Mouse (Mus musculus): ENCODE results near the gene Adamtsl1.

Adamtsl1 gene

DNA sequence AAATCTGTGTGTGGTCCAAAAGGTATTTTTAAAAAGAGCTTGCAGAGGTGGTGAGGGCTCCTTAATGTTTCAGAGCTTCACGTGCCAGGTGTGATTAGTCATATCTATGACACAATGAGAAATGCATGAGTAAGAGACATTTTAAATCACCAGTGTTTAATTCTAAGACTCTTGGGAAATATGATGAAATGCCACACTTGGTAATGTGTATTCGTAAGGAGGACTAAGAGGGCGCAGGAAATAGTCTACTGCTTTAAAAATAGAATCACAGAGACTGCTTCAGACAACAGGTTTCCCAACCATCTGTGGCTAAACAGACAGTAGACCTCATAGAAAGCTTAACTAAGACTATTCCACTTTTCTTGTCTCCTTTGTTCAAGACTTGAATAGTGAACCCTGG, 406.5 kb downstream of the Adamtsl1 start:
- no peak for DNase-seq (ENCODE audit: low spot score in 2 of 2)

DNA sequence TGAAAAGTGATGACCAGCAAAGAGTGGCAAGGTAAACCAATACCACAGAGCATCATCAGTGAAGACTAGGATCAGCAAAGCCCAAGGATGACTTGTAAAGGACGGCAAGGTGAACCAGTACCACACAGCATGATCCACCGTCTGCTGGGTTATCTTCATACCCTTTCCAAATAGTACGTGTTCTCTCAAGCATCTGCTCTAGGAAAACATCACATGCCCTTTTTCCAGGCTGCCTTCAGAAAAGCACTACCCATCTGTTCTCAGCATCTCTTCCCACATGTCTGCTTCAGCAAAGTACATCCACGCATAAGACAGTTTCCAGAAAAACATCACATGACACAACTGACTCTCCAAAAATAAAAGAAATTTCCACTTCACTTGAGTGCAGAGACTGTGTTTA, 408.8 kb downstream of the Adamtsl1 start:
- no peak for DNase-seq (ENCODE audit: low spot score in 2 of 2)

DNA sequence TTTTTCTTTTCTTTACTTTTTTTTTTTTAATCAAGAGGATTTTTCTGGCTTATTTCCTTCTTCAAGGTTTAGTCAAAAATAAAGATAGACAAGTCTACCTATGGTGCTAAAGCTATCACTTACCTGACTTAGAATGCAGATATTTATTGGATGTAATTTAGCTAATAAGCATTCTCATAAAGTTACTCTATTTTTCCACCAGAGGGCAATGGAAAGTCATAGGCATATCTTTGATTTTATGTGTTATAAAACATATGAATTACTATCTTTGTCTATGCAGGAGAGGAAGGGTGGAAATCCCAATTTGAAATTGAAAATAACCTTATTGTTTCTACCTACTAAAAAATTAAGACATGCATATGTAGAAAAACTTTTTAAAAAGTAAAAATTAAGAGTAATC, 418.2 kb downstream of the Adamtsl1 start:
- no peak for DNase-seq (ENCODE audit: low spot score in 2 of 2)

DNA sequence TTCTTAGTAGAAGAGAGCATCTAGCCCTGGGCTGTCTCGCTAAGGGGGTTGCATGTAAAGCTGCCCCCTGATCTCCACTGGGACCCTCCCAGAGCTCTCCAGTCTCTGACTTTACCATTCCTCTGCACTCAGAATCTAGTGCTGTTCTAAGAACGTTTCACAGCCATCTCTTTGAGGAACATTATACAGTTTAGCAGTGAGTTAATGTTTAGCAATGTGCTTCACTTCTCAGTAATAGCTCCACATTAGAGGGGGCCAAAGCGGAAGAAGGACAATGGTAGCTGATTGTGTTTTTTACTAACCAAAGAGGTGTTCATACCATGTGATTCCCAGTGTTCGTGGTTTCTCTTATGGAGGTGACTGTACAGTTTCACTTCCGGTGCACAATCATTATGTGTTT, 425.5 kb downstream of the Adamtsl1 start:
- no peak for DNase-seq (ENCODE audit: low spot score in 2 of 2)

DNA sequence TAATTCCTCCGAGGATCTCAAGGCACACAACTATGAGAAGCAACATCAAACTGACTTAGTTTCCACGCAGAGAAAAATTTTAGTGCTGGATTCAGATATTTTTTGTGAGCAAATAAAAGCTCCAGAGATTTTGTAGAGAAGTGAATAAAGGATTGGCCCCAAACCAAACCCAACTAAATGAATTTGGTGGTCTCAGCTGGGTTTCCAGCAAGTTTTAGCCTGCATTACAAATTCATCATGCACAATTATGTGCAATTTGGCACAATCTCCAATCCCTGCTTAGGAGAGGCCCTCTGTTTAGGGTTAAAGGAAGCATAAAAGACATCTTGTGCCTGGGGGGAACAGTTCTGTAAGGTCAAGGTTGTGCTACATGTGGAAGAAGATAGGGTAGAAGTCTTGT, 427.9 kb downstream of the Adamtsl1 start:
- no peak for DNase-seq (ENCODE audit: low spot score in 2 of 2)

DNA sequence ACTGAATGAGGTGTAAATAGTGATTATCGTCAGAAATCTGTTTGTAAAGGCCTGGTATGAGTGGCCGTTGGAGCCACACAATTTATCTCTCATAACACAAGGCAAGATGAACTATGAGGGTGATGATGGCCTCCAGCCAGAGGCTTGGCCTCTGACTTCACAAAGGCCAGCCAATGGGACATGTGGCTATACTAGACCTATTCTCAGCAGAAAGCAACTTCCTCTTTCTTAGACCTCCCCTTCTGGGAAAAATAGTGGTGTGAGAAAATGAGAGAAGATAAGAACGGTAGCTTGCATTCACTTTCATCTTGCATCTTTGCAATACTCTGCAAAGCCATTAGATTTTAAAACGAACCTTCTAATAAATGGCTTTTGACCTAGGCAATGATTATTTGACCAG, 439.6 kb downstream of the Adamtsl1 start:
- peak in 1 of 2 experiments; percentile 15 for DNase-seq (ENCODE audit: low spot score in 2 of 2)

DNA sequence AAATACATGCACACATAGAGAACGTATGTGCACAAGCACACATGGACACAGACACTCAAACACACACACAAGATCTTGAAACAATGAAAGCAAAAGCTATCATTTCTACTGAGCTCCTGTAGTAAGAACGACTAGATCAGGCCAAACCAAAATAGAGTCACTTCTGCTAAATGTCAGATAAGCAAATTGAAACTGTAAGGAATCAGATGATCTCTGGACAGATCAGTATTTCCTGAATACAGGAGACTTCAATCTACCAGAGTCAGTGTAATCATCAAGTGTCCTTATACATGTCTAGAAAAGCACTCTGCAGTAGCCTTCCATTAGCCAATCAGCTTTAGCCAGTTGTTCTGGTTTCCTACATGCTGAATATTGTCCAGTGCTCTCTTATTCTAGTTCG, 441.4 kb downstream of the Adamtsl1 start:
- DNase-seq (ENCODE audit: low spot score in 2 of 2) = no peak

DNA sequence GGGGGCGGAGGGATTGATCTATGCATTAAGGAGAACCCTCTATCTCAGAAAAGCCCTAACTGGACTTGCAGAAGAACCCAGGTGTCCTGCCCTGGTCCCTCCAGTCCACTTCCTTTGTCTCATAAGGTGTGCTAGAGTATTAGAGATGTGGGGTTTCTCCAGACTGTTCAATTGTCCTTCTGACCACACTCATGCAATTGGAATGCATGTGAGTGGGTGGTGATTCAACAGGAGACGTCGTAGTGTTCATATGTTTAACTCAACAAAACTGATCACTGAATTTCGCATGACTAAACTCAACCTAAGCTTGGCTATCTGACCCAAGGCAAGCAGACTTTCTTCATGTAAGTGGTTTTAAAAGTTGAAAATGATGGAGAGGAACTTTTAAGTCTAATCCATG, 443.3 kb downstream of the Adamtsl1 start:
- no peak for DNase-seq (ENCODE audit: low spot score in 2 of 2)

DNA sequence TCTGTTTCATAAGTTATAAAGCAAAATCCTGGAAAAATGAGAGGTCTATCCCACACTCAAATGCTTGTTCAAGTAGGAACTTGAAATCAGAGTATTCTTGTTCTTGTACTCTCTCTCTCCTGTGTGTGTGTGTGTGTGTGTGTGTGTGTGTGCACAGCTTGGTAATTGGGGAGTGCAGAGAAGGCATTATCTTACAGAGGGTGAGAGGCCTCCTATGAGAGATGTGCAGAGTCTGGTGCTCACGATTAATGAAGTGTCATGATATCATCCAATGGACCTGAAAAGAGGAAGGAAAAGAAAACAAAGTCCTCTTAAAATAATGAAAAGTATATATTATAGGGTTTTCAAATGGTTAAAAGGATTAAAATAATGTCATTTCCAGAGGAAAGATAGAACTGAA, 443.9 kb downstream of the Adamtsl1 start:
- no peak for DNase-seq (ENCODE audit: low spot score in 2 of 2)

DNA sequence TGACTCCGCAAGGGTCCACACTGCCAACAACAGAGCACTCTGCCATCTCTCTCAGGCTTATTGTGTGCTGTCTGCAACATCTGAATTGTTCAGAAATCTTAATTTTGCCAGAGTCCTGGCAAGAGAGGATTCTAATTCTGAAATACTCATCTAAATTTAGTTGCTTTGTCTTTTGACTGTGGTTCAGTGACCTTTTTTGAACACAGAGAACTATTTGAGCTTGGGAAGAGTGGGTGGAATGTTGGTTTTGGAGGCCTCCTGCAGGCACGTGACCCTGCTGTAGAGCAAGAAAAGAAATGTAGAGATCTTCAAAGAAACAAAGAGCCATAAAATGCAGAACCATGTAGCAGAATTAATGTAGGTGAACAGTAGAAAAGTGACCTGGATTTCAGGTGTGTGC, 445.0 kb downstream of the Adamtsl1 start:
- DNase-seq (ENCODE audit: low spot score in 2 of 2) = no peak

DNA sequence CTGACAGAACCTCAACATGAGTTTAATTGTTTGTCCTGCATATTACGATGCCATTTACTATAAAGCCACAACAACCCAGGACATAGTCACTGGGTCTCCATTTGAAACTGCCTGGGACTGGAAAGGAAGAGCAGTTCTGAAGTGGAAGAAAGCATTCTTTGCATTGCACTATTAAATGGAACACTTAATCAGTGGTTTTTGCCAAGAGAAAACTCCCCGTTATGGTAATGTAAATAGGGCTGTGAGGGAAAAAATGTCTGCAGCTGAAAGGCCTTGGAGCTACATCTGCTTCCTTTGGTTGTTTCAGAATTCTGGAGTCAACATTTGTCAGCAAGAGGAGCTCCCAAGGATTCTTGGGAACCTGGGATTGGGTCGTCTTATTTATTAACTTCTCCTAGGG, 462.2 kb downstream of the Adamtsl1 start:
- DNase-seq (ENCODE audit: low spot score in 2 of 2) = no peak

DNA sequence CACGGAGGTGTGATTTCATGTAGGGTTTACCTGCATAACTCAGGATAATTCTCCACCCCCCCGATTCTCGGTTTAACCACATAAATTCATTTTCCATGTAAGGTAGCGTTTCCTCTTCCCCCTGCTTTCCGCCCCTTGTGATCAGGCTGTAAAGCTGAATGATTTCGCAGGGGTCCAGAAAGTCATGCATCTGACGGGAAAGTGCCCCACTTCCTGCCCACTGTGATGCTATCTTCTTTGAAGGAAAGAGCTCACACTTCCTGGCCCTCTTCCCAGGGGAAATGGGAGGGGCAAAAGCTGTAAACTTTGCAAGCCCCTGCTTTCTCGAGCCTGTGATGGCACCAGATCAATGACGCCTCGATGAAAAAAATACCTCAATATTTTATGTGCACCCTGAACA, 465.2 kb downstream of the Adamtsl1 start:
- DNase-seq (ENCODE audit: low spot score in 2 of 2) = no peak

DNA sequence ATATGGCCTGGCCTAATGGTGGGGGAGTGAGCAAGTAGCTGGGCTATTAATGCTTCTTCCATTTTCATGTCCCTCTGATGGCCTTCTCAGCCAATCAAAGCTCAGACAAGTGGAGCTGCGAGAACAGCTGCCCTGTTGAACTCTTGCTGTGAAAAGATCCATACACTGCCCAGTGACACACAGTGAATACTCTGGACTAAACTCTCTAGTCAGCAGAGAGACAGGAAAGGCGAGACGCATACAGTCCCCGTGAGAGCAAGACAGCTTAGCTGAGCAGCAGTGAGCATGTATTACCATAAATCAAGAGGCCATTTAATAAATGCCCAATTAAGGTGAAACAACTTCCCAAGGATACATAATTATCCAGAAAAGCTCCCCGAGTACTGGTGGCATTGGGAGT, 492.6 kb downstream of the Adamtsl1 start:
- no peak for DNase-seq (ENCODE audit: low spot score in 2 of 2)

DNA sequence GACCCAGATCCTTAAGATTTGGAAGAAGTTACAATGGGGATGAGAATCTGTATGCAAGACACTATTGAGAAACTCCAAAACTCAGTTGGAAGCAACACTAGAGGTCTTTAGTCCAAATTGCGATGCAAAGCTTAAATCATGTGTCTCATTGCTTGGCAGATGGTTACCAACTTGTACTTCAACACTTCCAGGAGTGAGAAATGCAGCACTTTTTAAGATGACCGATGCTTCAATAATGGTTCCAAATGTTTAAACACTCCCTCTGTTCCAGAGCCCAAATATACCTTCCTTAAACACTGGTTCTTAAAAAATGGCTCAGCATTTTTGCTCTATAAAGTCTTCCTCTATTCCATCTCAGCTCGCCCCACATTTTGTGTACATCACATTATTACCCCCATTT, 499.7 kb downstream of the Adamtsl1 start:
- DNase-seq (ENCODE audit: low spot score in 2 of 2) = no peak

DNA sequence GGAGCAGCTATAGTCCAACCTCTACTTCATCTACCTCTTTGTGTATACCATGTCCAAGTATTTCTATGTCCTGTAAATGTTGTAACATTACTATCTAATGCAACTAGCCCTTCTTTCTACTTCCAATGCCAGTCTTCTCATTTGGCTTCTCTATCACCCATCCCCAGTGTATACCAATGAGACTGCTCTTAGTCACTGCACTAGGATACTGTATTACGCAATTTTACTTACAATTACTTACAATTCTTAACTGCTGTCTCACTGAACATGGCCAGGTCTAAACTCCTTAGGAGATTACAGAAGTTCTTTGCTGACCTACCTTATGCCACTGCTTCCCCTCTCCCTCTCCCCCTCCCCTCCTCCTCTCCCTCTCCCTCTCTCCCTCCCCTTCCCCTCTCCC, 505.0 kb downstream of the Adamtsl1 start:
- DNase-seq (ENCODE audit: low spot score in 2 of 2) = no peak

DNA sequence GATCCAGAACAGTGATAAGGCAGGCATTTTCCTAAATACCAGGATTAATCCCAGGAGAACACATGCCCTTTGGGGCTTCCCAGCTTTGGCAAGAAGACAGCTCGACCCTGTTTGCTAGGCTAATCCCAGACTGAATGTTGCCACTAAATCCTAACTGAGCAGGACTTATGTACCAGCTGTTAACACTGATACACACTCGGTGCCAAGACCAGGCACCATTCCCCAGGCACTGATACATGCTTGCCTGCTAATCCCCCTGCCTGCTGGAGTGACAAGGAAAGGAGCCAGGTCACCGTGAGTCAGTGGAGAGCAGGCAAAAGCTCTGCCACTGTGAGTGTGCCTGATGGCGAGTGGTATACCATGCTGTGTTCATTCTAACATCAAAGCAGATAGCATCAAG, 505.6 kb downstream of the Adamtsl1 start:
- DNase-seq (ENCODE audit: low spot score in 2 of 2) = no peak

DNA sequence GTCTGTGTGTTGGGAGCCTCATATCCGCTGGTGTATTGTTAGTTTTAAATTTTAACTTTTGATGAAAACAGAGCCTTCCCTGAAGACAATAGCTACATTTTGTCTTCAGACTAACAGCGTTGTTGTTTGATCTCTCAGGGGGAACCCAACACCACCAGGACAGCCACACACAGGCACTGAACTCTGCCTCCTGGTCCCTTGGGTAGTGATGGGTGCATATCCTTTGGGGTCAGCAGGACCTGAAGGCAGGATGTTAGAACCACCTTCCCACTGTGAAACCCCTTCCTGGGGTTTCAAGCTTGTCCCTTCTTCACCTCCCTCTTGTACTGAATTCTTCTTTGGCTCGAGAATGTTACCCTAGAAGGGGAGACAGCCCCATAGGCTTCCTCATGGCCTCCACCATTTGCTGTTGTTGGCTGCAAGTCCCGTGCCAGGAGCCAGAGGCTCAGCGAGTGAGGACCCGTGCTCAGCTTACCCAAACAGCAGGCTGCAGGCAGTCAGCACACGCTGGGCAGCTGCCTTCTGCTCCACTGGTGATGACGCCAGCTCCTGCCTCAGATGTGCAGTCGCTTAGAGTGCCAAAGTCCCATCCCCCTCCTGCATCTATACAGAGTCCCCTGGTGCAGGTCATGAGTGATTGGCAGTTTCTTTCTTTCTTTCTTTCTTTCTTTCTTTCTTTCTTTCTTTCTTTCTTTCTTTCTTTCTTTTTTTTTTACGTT, 506.6 kb downstream of the Adamtsl1 start:
- DNase-seq (ENCODE audit: low spot score in 2 of 2) = no peak

DNA sequence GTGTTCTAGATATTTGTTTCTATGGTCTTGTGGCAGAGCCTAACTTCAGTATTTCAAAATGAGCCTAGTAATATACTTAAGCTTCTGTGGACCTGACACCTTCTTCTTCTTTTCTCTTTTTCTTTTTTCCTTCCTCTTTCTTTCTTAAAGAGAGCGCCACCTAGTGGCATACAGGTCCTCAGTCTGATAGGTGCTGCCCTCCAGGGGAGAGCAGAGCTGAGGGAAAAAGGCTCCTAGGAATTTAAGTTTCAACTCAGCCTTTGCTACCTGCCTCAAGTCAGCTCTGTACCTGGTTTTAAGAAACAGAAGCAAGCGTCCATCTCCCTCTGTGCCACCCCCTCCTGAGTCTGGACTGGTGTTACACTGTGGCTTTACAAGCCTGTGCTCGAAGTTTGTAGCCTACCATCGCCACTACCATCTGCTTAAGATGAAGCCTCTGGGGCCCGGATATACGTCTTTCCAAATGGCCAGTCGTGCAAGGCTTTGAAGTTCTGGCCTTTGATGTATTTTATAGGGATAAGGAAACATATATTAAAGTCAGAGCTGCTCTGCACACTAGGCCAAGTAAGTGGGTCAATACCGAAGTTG, 510.7 kb downstream of the Adamtsl1 start:
- no peak for DNase-seq (ENCODE audit: low spot score in 2 of 2)

DNA sequence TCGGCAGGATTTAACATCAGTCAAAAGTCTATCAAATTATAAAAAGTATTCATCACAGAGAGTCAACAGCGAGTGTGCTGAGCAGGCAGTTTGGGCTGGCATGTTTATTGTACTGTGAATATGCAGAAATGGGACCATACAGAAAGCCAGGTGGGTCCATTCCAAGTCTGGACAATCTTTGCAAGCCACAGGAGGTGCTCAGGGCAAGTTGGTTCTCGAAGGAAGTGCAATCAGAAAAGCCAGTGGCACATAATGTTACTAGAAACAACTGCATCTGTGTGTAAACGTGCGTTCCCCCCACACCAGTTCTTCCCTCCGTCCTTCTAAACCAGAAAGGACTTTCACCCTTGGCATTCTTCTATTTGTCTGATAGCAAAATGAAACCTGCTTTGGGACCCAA, 515.5 kb downstream of the Adamtsl1 start:
- DNase-seq (ENCODE audit: low spot score in 2 of 2) = no peak

DNA sequence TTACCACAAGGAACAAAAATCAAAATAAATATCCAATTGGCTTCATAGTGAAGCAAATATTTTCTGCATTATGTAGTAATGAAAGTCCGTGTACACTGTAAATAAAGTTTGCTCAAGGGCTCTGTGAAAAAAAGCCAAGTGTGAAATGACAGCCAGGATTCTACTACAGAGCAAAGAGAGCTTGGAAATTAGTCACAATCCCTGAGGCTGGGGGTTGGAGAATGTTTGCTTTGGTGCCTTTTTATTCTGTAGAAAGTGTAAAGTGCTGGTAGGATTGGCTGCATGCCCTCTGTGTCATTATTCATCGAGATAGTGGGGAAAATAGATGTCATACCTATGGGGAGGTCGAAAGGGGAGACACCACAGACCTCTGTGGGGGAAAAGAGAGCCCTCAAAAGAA, 516.2 kb downstream of the Adamtsl1 start:
- no peak for DNase-seq (ENCODE audit: low spot score in 2 of 2)

DNA sequence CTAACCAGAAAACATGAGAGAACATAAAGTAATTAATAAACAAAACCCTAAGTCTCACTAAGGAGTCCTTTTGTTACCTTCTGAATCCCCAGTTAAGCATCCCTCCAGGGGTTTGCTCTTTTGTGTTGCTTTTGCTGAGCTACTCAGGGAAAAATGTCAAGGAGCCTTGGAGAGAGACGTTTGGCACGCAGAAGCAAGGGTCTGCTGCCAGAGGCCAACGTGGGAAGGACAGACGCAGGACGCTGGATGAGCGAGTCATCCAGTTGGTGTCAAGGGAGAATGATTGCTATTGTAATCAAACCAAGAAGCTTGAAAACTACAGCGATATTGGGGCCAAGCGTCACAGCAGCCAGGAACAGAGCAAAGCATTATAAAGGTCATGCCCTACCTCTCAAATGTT, 517.1 kb downstream of the Adamtsl1 start:
- no peak for DNase-seq (ENCODE audit: low spot score in 2 of 2)

DNA sequence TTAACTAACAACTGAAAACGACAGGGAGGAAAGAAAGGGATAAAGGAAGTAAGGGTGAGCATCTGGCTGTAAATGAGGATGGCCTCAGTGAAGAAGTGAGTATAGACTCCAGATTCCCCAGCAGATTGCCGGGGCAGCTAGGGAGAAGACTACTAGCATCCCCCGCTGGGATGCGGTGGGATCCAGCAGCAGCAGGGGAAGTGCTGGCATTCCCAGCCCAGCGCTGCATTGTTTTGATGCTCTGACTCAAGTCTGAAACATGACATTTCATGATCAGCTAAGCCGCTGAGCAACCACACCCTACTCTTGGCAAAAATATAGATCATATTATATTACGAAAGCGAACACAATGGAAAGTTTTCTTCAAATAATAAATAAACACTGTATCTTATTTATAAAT, 526.9 kb downstream of the Adamtsl1 start:
- no peak for DNase-seq (ENCODE audit: low spot score in 2 of 2)

DNA sequence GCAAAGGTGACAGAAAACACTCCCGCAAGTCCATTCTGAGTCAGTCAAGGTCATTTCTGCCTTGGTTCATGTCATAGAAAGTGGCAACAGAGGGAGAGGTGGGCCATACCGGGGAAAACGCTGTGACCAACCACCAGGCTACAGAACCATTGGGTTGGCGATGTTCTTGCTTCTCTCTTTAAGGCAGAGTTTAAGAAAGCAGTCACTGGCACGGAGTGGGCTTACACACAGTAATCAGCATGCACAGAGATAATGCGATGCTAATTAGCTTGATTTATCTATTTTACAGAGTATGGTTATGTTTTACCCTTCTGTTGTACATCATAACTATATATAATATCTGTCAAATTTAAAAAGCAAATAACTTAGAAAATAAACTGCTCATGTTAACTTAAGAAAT, 531.5 kb downstream of the Adamtsl1 start:
- no peak for DNase-seq (ENCODE audit: low spot score in 2 of 2)

DNA sequence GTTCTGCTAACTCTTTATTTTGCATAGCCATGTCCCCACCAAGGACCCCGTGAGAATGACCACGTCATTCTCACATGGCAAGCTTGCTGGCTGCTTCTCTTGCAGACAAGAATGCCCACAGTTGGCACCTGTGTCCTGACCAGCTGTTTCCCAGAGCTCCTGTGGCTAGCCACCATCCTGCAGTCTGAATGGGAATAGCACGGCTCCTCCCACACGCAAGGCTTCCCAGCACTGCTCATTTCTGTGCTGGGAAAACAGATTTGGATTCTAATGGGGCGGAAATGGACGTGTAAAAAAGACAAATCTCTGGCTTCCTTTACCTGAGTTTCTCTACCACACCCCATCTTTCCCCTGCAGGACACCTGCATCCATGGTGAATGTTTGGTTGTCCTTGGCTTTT, 531.9 kb downstream of the Adamtsl1 start:
- DNase-seq (ENCODE audit: low spot score in 2 of 2) = no peak

Data from spleen, postnatal 4 days (tissue).